Mouse (Mus musculus) lung, embryonic 16.5 days (tissue): ENCODE measurements around the gene Tmem255b. TPM values are rescaled to one million over a fixed set of nuclear protein-coding genes. Genes with fewer than 3 reads are reported as not detected.
A peak's percentile ranks its signal among the peaks of the same experiment; 100 is the strongest.

Experiments
- ATAC-seq: fragments of 200-750 bp; cut with Nextera tagmentation; 2 replicates; pipeline ENCODE4 v1.8.0; 2017; ENCODE audit warnings: low read depth, mild to moderate bottlenecking, moderate library complexity
- H3K27ac ChIP-seq: fragments of 300-500 bp; sonication (generic); 2 replicates; pipeline ENCODE4 v1.5.1; 2014; ENCODE audit warnings: mild to moderate bottlenecking, control low read depth, low read length
- H3K27me3 ChIP-seq: fragments of 300-500 bp; sonication (generic); 2 replicates; pipeline ENCODE4 v1.6.1; 2014; ENCODE audit warnings: low read depth, low read length, mixed read lengths; ENCODE audit not compliant: control insufficient read depth, insufficient read depth
- H3K36me3 ChIP-seq: fragments of 300-500 bp; sonication (generic); 2 replicates; pipeline ENCODE4 v1.6.1; 2014; ENCODE audit warnings: low read length; ENCODE audit not compliant: control insufficient read depth, insufficient read depth
- H3K4me1 ChIP-seq: fragments of 300-500 bp; sonication (generic); replicated peaks from 2 replicates; pipeline ENCODE4 v1.6.1; 2014; ENCODE audit warnings: low read length, mixed read lengths; ENCODE audit not compliant: control insufficient read depth, insufficient read depth
- H3K4me2 ChIP-seq: fragments of 300-500 bp; sonication (generic); 2 replicates; pipeline ENCODE4 v1.6.1; 2014; ENCODE audit warnings: low read depth, low read length, control low read depth
- H3K4me3 ChIP-seq: fragments of 300-500 bp; sonication (generic); 2 replicates; pipeline ENCODE4 v1.5.1; 2014; ENCODE audit warnings: mild to moderate bottlenecking, low read length, control low read depth
- H3K9ac ChIP-seq: fragments of 300-500 bp; sonication (generic); 2 replicates; pipeline ENCODE4 v1.6.1; 2014; ENCODE audit warnings: low read length, control low read depth
- H3K9me3 ChIP-seq: fragments of 300-500 bp; sonication (generic); 2 replicates; pipeline ENCODE4 v1.6.1; 2016; ENCODE audit warnings: low read length; ENCODE audit not compliant: control insufficient read depth
- WGBS: fragments of 180-500 bp; shearing (Covaris S2); extraction: QIAGEN DNeasy Blood & Tissue Kit; methylation state at CpG from one replicate; pipeline ENCODE4 v1.1.7; 2014; 5-methylcytosine and 5-hydroxymethylcytosine counted together
- polyA plus RNA-seq: library from polyadenylated mRNA; unstranded; fragments of >200 nt; fragmentation: Nextera tagmentation; extraction: Ambion mirVana; gene quantifications from 2 replicates; pipeline ENCODE4 v1.2.1, GENCODE M21; 2015

Gene Tmem255b
- polyA plus RNA-seq, 1 experiment from 2014 or later = 0.70 TPM

DNA sequence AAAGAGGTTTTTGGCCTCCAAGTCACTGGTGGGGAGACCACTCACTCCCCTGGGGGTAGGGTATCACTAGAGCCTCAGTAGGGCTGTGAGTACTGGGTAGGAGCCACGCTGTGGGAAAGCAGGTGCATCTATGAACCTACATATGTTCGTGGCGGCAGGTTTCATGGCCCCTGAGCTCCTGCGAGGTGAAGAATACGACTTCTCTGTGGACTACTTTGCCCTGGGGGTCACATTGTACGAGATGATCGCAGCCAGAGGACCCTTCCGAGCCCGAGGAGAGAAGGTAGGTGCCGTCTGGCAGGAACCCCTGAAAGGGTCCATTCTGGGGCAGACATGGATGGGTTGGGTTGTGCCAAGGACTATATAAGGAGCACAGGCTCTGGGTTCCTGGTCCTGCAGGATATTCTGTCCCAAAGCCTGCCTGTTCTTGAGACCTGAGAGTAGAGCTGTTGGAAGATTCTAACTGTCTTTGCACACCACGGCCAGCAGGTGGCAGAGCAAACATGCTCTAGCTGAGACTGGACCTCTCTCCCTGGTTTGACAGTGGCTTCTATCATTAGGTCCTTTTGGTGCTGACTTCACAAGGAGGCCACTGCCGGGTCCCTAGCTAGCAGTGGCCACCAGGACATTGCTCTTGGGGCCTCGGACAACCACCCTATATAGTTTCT is 22.0 kb upstream of the Tmem255b start:
- Histone ChIP-seq H3K27me3 (no peaks in the 10 kb centered on the region), H3K9ac (no peak overlapping the region), H3K4me2 (no peak overlapping the region), H3K4me1 (no peaks in the 10 kb centered on the region), H3K4me3 (no peak overlapping the region), H3K27ac (no peak overlapping the region), H3K36me3 (no peaks in the 10 kb centered on the region), H3K9me3 (no peaks in the 10 kb centered on the region)
- ATAC-seq = no peak; the same call in 1 of the 2 replicates
- 62% methylated on average over 13 of the region's 13 CpGs for WGBS

DNA sequence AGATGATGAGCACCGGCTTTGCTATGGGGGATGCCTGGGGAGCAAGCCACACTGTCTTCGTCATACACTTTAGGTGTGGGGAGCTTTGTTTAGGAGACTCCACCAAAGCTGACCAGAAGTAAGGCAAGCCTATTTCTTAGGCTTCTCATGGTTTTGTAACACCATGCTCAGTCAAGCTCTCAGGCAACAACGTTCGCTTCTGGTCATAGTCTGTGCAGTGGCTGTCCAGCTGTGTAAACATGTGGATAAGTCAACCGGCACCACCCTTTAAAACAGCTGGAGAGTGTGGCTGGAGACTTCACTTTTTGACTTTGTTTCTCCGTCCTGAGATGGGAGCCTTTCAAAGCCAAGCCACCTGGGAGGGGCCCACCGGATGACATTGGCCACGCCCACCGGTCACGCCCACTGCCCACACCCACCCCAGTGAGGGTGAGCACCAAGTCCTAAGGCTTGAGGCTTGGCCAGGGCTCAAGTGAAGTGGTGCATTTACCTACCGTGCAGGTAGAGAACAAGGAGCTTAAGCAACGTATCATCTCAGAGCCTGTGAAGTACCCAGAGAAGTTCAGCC is 21.1 kb upstream of the Tmem255b start:
- H3K9ac ChIP-seq = no peak overlapping the region
- 34% methylated on average over 12 of the region's 12 CpGs for WGBS
- no peaks in the 10 kb centered on the region for H3K36me3 ChIP-seq
- no peaks in the 10 kb centered on the region for H3K4me1 ChIP-seq
- no peak; the same call in 1 of the 2 replicates for ATAC-seq
- H3K4me2 ChIP-seq = no peak overlapping the region
- no peak overlapping the region for H3K4me3 ChIP-seq
- no peaks in the 10 kb centered on the region for H3K9me3 ChIP-seq
- no peaks in the 10 kb centered on the region for H3K27me3 ChIP-seq
- no peak overlapping the region for H3K27ac ChIP-seq

DNA sequence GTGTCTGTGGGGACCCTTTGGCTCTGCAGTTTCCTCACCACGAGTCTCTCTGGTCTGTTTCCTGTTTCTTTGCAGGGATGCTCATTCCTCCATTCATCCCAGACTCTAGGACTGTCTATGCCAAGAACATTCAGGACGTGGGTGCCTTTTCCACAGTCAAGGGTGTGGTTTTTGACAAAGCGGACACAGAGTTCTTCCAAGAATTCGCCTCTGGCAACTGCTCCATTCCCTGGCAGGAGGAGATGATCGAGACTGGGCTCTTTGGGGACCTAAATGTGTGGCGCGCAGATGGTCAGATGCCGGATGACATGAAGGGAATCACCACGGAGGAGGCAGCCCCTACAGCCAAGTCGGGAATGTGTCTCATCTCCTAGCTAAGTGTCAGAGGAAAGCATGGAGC is 19.1 kb upstream of the Tmem255b start:
- no peaks in the 10 kb centered on the region for H3K36me3 ChIP-seq
- H3K27ac ChIP-seq = no peak overlapping the region
- no peak overlapping the region for H3K9ac ChIP-seq
- no peaks in the 10 kb centered on the region for H3K27me3 ChIP-seq
- WGBS = 66% methylated on average over 10 of the region's 10 CpGs
- H3K4me1 ChIP-seq = no peaks in the 10 kb centered on the region
- ATAC-seq = no peak
- no peaks in the 10 kb centered on the region for H3K9me3 ChIP-seq
- H3K4me2 ChIP-seq = no peak overlapping the region
- no peak overlapping the region for H3K4me3 ChIP-seq

DNA sequence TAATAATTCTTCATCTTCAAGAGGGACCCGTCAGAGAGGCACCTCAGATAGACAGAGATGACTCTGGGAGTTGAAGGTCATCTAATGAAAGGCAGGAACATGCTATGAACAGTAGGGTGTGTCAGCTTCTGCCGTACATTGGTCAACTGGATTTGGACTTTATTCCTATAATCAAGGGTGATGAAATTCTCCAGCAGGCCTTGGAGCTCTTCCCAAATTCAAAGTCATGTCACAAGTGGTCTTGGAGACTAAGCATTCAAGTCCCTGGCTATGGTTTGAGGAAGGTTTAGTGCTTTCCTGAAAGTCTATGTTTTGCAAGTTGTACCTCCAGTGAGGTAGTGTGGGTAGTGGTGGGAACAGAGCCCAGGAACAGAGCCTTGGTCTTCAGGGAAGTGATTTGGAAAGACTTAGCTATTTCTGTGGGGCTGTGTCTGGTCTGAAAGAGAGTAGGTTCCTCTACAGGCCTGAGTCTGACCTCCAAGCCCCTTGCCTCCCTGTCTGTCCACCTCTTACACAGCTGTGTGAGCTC is 15.8 kb upstream of the Tmem255b start:
- H3K27me3 ChIP-seq = no peaks in the 10 kb centered on the region
- H3K4me2 ChIP-seq = no peak overlapping the region
- no peaks in the 10 kb centered on the region for H3K9me3 ChIP-seq
- WGBS = 61% methylated on average over 2 of the region's 2 CpGs
- H3K9ac ChIP-seq = no peak overlapping the region
- H3K27ac ChIP-seq = no peak overlapping the region
- no peak for ATAC-seq
- no peaks in the 10 kb centered on the region for H3K36me3 ChIP-seq
- no peaks in the 10 kb centered on the region for H3K4me1 ChIP-seq
- H3K4me3 ChIP-seq = no peak overlapping the region

DNA sequence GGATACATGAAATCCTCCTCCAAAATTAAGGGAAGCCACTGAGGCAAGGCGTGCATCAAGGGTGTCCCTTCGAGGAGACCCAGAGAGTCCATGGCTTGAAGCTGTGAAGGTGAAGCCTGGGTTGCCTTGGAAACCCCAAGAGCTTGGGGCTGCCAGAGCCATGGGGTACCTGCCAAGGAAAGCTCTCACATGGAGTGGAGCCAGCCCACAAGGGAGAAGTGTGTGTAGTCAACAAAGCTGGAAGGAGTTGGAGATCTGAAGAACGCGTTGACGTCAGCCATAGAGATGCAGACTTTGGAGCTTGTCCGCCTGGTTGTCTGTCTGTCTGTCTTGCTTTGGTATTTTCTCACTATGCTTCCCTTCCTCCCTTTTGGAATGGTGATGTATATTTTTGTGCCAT is 14.0 kb upstream of the Tmem255b start:
- H3K36me3 ChIP-seq = no peaks in the 10 kb centered on the region
- no peaks in the 10 kb centered on the region for H3K27me3 ChIP-seq
- H3K9ac ChIP-seq = no peak overlapping the region
- no peak overlapping the region for H3K4me2 ChIP-seq
- no peaks in the 10 kb centered on the region for H3K4me1 ChIP-seq
- no peak overlapping the region for H3K27ac ChIP-seq
- H3K4me3 ChIP-seq = no peak overlapping the region
- ATAC-seq = no peak
- no peaks in the 10 kb centered on the region for H3K9me3 ChIP-seq
- 83% methylated on average over 6 of the region's 6 CpGs for WGBS

DNA sequence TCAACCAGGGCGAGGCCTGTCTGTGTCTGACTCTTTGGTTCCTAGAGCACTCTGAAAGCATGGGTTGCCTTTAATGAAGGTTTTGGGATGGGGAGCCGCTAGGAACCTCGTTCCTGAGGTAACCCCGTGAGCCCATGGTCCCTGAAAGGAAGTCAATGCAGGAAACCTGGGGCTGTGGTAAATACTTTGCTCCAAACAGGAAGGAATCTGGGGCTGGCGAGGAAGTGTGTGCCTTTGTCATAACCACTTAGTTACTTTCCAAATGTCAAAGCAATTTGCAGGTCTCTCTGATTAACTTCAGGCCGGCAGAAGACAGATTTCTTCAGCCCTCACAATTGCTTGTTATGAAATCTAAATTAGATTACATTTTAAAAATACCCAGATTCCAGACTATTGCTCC is 7.6 kb upstream of the Tmem255b start:
- 61% methylated on average over 6 of the region's 6 CpGs for WGBS
- no peak for ATAC-seq

DNA sequence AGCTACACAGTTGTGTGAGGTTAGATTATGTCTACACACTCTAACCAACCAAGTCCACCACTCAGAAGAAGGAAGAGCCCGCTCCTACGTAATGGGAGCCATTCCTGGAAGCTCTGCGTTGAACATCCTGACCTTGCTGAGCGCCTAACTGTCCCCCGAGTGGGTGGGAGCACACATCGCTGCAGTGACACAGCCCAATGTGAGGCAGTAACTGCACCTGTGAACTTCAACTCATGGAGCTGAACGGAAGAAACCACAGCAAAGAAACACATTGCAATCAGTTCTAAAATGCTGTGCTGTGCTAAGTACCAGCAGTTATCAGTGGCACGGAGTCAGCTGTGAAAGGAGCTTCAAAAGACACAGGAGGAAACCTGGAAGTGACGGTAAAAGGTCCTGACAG is 6.8 kb upstream of the Tmem255b start:
- H3K27me3 ChIP-seq = no peaks in the 10 kb centered on the region
- ATAC-seq = no peak
- H3K4me3 ChIP-seq = no peak overlapping the region
- H3K27ac ChIP-seq = no peak overlapping the region
- no peaks in the 10 kb centered on the region for H3K36me3 ChIP-seq
- no peaks in the 10 kb centered on the region for H3K4me1 ChIP-seq
- H3K9ac ChIP-seq = no peak overlapping the region
- H3K4me2 ChIP-seq = no peak overlapping the region
- H3K9me3 ChIP-seq = no peaks in the 10 kb centered on the region
- 70% methylated on average over 9 of the region's 9 CpGs for WGBS

More for the DNA sequence above, 7.6 kb upstream of the Tmem255b start:
- H3K27me3 ChIP-seq = no peaks in the 10 kb centered on the region
- no peak overlapping the region for H3K4me3 ChIP-seq
- H3K9me3 ChIP-seq = no peaks in the 10 kb centered on the region
- no peaks in the 10 kb centered on the region for H3K36me3 ChIP-seq
- no peak overlapping the region for H3K9ac ChIP-seq
- no peak overlapping the region for H3K4me2 ChIP-seq
- H3K27ac ChIP-seq = 0 out of 2 replicates have a peak overlapping the region, but pooled peaks have one; percentile 16
- H3K4me1 ChIP-seq = no peaks in the 10 kb centered on the region

DNA sequence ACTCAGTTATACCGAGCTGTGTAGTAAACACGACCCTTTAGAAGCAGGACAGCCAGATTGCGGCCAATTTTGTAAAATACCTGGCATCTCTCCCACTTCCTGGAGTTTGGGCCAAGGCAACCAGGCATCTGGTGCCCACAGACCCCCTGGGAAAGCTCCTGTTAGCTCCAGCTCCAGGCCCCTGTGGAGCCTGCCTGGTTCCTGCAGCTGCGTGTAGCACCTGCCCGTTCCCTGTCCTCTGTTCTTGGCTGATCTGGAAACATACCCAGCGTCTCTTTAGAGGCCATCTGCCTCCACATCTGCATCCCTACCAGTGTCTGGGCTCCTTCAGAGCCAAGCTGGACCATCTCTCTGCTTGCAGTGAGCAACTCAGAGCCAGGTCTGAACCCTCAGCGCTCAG is 4.6 kb upstream of the Tmem255b start:
- no peaks in the 10 kb centered on the region for H3K36me3 ChIP-seq
- H3K4me3 ChIP-seq = no peak overlapping the region
- H3K9ac ChIP-seq = no peak overlapping the region
- H3K27me3 ChIP-seq = peaks cover 14% of the 10 kb centered on the region
- WGBS = 65% methylated on average over 7 of the region's 7 CpGs
- no peak overlapping the region for H3K4me2 ChIP-seq
- H3K9me3 ChIP-seq = no peaks in the 10 kb centered on the region
- no peak overlapping the region for H3K27ac ChIP-seq
- H3K4me1 ChIP-seq = no peaks in the 10 kb centered on the region
- no peak for ATAC-seq

DNA sequence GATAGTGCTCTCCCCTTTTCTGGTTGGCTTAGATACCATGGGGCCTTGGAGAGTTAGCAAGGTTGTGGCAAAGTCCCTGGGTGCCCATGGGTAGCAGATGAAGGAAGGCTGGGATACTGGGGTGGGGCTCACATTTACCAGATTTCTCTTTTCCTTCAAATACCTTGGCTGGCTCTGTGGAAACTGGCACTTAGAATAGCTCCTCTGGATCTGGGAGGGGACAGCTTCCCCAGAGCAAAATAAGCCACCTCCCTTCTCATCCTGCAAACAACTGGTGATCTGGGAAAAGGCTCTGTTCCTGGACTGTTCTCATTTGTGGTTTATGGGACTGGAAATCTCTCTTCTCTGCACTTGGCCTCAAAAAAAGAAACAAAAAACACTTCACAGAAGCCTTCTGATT is 4.1 kb upstream of the Tmem255b start:
- Histone ChIP-seq H3K27ac (no peak overlapping the region), H3K36me3 (no peaks in the 10 kb centered on the region), H3K4me3 (no peak overlapping the region), H3K4me2 (no peak overlapping the region), H3K9me3 (no peaks in the 10 kb centered on the region), H3K4me1 (no peaks in the 10 kb centered on the region), H3K9ac (no peak overlapping the region), H3K27me3 (peaks cover 17% of the 10 kb centered on the region)
- no peak for ATAC-seq
